Mouse (Mus musculus) stomach, postnatal 0 days (tissue): ENCODE data around the gene Rplp1. TPM values are rescaled to one million over a fixed set of nuclear protein-coding genes. Genes with fewer than 3 reads are reported as not detected.

Experiments used
- ATAC-seq: fragments of 200-750 bp; cut with Nextera tagmentation; 2 replicates; pipeline ENCODE4 v1.8.0; 2017; ENCODE audit not compliant: low FRiP score, low TSS enrichment
- DNase-seq: peaks from one replicate; pipeline ENCODE4 v3.0.0-alpha.2; 2016; ENCODE audit warnings: low spot score
- H3K27ac ChIP-seq: fragments of 300-500 bp; sonication (generic); replicated peaks from 2 replicates; pipeline ENCODE4 v1.5.1; 2014; ENCODE audit warnings: mild to moderate bottlenecking, control low read depth
- H3K27me3 ChIP-seq: fragments of 300-500 bp; sonication (generic); 2 replicates; pipeline ENCODE4 v1.6.1; 2014; ENCODE audit warnings: low read length; ENCODE audit not compliant: control insufficient read depth, insufficient read depth
- H3K36me3 ChIP-seq: fragments of 300-500 bp; sonication (generic); 2 replicates; pipeline ENCODE4 v1.6.1; 2014; ENCODE audit warnings: low read length, mixed read lengths; ENCODE audit not compliant: control insufficient read depth, insufficient read depth
- H3K4me1 ChIP-seq: fragments of 300-500 bp; sonication (generic); replicated peaks from 2 replicates; pipeline ENCODE4 v1.6.1; 2014; ENCODE audit warnings: antibody characterized with exemption; ENCODE audit not compliant: control insufficient read depth, insufficient read depth
- H3K4me2 ChIP-seq: fragments of 300-500 bp; sonication (generic); replicated peaks from 2 replicates; pipeline ENCODE4 v1.6.1; 2014; ENCODE audit warnings: low read depth, mild to moderate bottlenecking, control low read depth, moderate library complexity
- H3K4me3 ChIP-seq: fragments of 300-500 bp; sonication (generic); 2 replicates; pipeline ENCODE4 v1.5.1; 2014; ENCODE audit warnings: low read depth, low read length, control low read depth
- H3K9ac ChIP-seq: fragments of 300-500 bp; sonication (generic); 2 replicates; pipeline ENCODE4 v1.6.1; 2014; ENCODE audit warnings: mild to moderate bottlenecking, low read length, control low read depth, mixed read lengths
- H3K9me3 ChIP-seq: fragments of 300-500 bp; sonication (generic); 2 replicates; pipeline ENCODE4 v1.6.1; 2016; ENCODE audit warnings: low read length; ENCODE audit not compliant: control insufficient read depth
- CTCF ChIP-seq: IDR thresholded peaks from 2 replicates; pipeline ENCODE4 v1.5.1; 2016; ENCODE audit warnings: antibody characterized with exemption, low read depth, mild to moderate bottlenecking, moderate library complexity
- EP300 ChIP-seq: optimal IDR thresholded peaks from 2 replicates; pipeline ENCODE3; 2016; ENCODE audit warnings: antibody characterized with exemption
- WGBS: fragments of 180-500 bp; shearing (Covaris S2); extraction: QIAGEN DNeasy Blood & Tissue Kit; methylation state at CpG from one replicate; pipeline ENCODE4 v1.1.7; 2014; 5-methylcytosine and 5-hydroxymethylcytosine counted together
- polyA plus RNA-seq: library from polyadenylated mRNA; unstranded; fragments of >200 nt; fragmentation: Nextera tagmentation; extraction: Ambion mirVana; gene quantifications from 2 replicates; pipeline ENCODE4 v1.2.1, GENCODE M21; 2015

The Rplp1 gene
- polyA plus RNA-seq, 1 experiment from 2014 or later = 1,491 TPM

GRCm38 (mm10) chr9:61904201-61904600 lies 10.1 kb downstream of the Rplp1 start:
- no peak for ATAC-seq
- peaks cover 6% of the 10 kb centered on the region; the same call in 1 of the 2 replicates for H3K4me1 ChIP-seq
- H3K9me3 ChIP-seq = no peaks in the 10 kb centered on the region
- peak; percentile 38 for DNase-seq
- WGBS = 16% methylated on average over 7 of the region's 7 CpGs
- H3K4me2 ChIP-seq = no peak overlapping the region
- no peaks in the 10 kb centered on the region for H3K36me3 ChIP-seq
- TF ChIP-seq CTCF (no peak), EP300 (no peak)
- peak overlapping the region; percentile 58 for H3K27ac ChIP-seq
- H3K4me3 ChIP-seq = no peak overlapping the region
- H3K27me3 ChIP-seq = no peaks in the 10 kb centered on the region
- H3K9ac ChIP-seq = peak overlapping the region; percentile 8; the same call in 1 of the 2 replicates

GRCm38 (mm10) chr9:61902445-61902844 lies 11.9 kb downstream of the Rplp1 start:
- Histone ChIP-seq H3K9ac (no peak overlapping the region), H3K36me3 (no peaks in the 10 kb centered on the region), H3K27ac (no peak overlapping the region), H3K4me2 (no peak overlapping the region), H3K4me1 (peaks cover 6% of the 10 kb centered on the region; the same call in 1 of the 2 replicates), H3K9me3 (no peaks in the 10 kb centered on the region), H3K4me3 (no peak overlapping the region), H3K27me3 (no peaks in the 10 kb centered on the region)
- TF ChIP-seq EP300 (no peak), CTCF (no peak)
- DNase-seq (no peak), ATAC-seq (no peak)
- WGBS = 52% methylated on average over 9 of the region's 9 CpGs

GRCm38 (mm10) chr9:61901574-61901973 lies 12.8 kb downstream of the Rplp1 start:
- H3K36me3 ChIP-seq = no peaks in the 10 kb centered on the region
- no peak for TF ChIP-seq CTCF
- no peaks in the 10 kb centered on the region for H3K9me3 ChIP-seq
- H3K4me2 ChIP-seq = no peak overlapping the region
- ATAC-seq = no peak
- H3K4me3 ChIP-seq = no peak overlapping the region
- no peak for DNase-seq
- 77% methylated on average over 4 of the region's 4 CpGs for WGBS
- H3K9ac ChIP-seq = no peak overlapping the region
- H3K4me1 ChIP-seq = peaks cover 6% of the 10 kb centered on the region; the same call in 1 of the 2 replicates
- H3K27me3 ChIP-seq = no peaks in the 10 kb centered on the region
- no peak overlapping the region for H3K27ac ChIP-seq

GRCm38 (mm10) chr9:61899804-61900203 lies 14.5 kb downstream of the Rplp1 start:
- no peak overlapping the region for H3K4me3 ChIP-seq
- peak; percentile 91 for TF ChIP-seq CTCF
- no peak for TF ChIP-seq EP300
- H3K4me1 ChIP-seq = peaks cover 6% of the 10 kb centered on the region; the same call in 1 of the 2 replicates
- H3K9me3 ChIP-seq = no peaks in the 10 kb centered on the region
- no peaks in the 10 kb centered on the region for H3K27me3 ChIP-seq
- 8% methylated on average over 16 of the region's 16 CpGs for WGBS
- H3K36me3 ChIP-seq = no peaks in the 10 kb centered on the region
- peak; percentile 87 for DNase-seq
- no peak overlapping the region for H3K27ac ChIP-seq
- H3K4me2 ChIP-seq = peak overlapping the region; percentile 5; the same call in 1 of the 2 replicates
- peak; percentile 38; the same call in 1 of the 2 replicates for ATAC-seq
- H3K9ac ChIP-seq = no peak overlapping the region

GRCm38 (mm10) chr9:61898401-61898800 lies 15.9 kb downstream of the Rplp1 start:
- H3K4me1 ChIP-seq = no peaks in the 10 kb centered on the region
- no peaks in the 10 kb centered on the region for H3K9me3 ChIP-seq
- no peak; the same call in 1 of the 2 replicates for ATAC-seq
- no peaks in the 10 kb centered on the region for H3K27me3 ChIP-seq
- H3K4me2 ChIP-seq = no peak overlapping the region
- H3K9ac ChIP-seq = no peak overlapping the region
- TF ChIP-seq EP300 (no peak), CTCF (peak; percentile 95)
- no peaks in the 10 kb centered on the region for H3K36me3 ChIP-seq
- peak; percentile 87 for DNase-seq
- H3K27ac ChIP-seq = no peak overlapping the region
- H3K4me3 ChIP-seq = no peak overlapping the region
- WGBS = under 1% methylated on average over 7 of the region's 8 CpGs

- H3K27ac ChIP-seq = no peak overlapping the region
- 42% methylated on average over 8 of the region's 8 CpGs for WGBS
- no peak for ATAC-seq
Measured at GRCm38 (mm10) chr9:61895014-61895413, 19.3 kb downstream of the Rplp1 start.

More at GRCm38 (mm10) chr9:61895014-61895413, 19.3 kb downstream of the Rplp1 start:
- Histone ChIP-seq H3K36me3 (no peaks in the 10 kb centered on the region), H3K9ac (no peak overlapping the region), H3K27me3 (no peaks in the 10 kb centered on the region), H3K9me3 (no peaks in the 10 kb centered on the region), H3K4me2 (no peak overlapping the region), H3K4me3 (no peak overlapping the region), H3K4me1 (no peaks in the 10 kb centered on the region)
- peak; percentile 52 for DNase-seq
- TF ChIP-seq EP300 (no peak), CTCF (no peak)
